ENCODE assay signal across 22 mouse cellular contexts in genomic region chr7:72627369-72627768, GRCm38 (mm10).
DNase-seq lines count a peak whose midpoint lies in the region; ATAC-seq and TF ChIP-seq lines count a peak whose summit lies in the region.
"Had no signal": no experiment of that assay in that cellular context is flagged by ENCODE, and none has a peak within 500 bp of the region (broad histone marks: within the 10 kb centered on the region; RNA-seq: fewer than 3 reads in every experiment).

No protein-coding gene starts in this region.

- no peak overlapping the region for H3K4me3 ChIP-seq in hindbrain, embryonic 12.5 days
- no peak overlapping the region for H3K4me3 ChIP-seq in hindbrain, embryonic 10.5 days
- H3K4me3 ChIP-seq in midbrain, embryonic 15.5 days = no peak overlapping the region
- H3K4me3 ChIP-seq in midbrain, embryonic 10.5 days = no peak overlapping the region
- no peak overlapping the region for H3K4me3 ChIP-seq in forebrain, embryonic 15.5 days
- H3K4me3 ChIP-seq in myocyte = no peak overlapping the region
- H3K4me3 ChIP-seq: embryonic facial prominence, embryonic 15.5 days; gastrocnemius, adult 2 months; heart, embryonic 12.5 days; stomach, embryonic 15.5 days had no signal

- DNase-seq in hindbrain, embryonic 10.5 days (ENCODE audit: low spot score) = no peak
- no peak for DNase-seq in midbrain, embryonic 10.5 days (ENCODE audit: low spot score)
- DNase-seq in adrenal gland, postnatal 25 days = no peak
- DNase-seq in frontal cortex, postnatal 10 days (ENCODE audit: low spot score in 2 of 2) = no peak
- DNase-seq: adrenal gland, postnatal 14 days; cerebellum, adult 18-20 months; gastrocnemius, adult 2 months; heart, adult 11 months; heart, postnatal 14 days; kidney, adult 11 months; liver; retina, postnatal 1 day; thymus, adult 18-20 months; thymus, postnatal 4 days had no signal

- no peak overlapping the region for H3K9ac ChIP-seq in hindbrain, embryonic 12.5 days
- H3K9ac ChIP-seq in midbrain, embryonic 15.5 days = no peak overlapping the region
- H3K9ac ChIP-seq in forebrain, embryonic 15.5 days (replicated peaks) = no peak overlapping the region
- H3K9ac ChIP-seq: embryonic facial prominence, embryonic 15.5 days; heart, embryonic 12.5 days; stomach, embryonic 15.5 days had no signal

- H3K27me3 ChIP-seq in hindbrain, embryonic 12.5 days = no peaks in the 10 kb centered on the region
- no peaks in the 10 kb centered on the region for H3K27me3 ChIP-seq in hindbrain, embryonic 10.5 days (ENCODE audit: insufficient read depth, poor library complexity, severe bottlenecking)
- H3K27me3 ChIP-seq in midbrain, embryonic 15.5 days (replicated peaks) = no peaks in the 10 kb centered on the region
- no peaks in the 10 kb centered on the region for H3K27me3 ChIP-seq in midbrain, embryonic 10.5 days (ENCODE audit: low read depth, poor library complexity, severe bottlenecking)
- H3K27me3 ChIP-seq in forebrain, embryonic 15.5 days = no peaks in the 10 kb centered on the region
- no peaks in the 10 kb centered on the region for H3K27me3 ChIP-seq in myocyte (ENCODE audit: control insufficient read depth, insufficient read depth, insufficient read length)
- H3K27me3 ChIP-seq: embryonic facial prominence, embryonic 15.5 days; heart, embryonic 12.5 days; stomach, embryonic 15.5 days had no signal

- TF ChIP-seq POLR2A in myocyte (IDR thresholded peaks at IDR 0.05; ENCODE audit: insufficient read length, low read depth) = no peak

- 0 out of 2 replicates have a peak overlapping the region, but pooled peaks have one; percentile 12 for H3K27ac ChIP-seq in hindbrain, embryonic 12.5 days
- no peak overlapping the region for H3K27ac ChIP-seq in hindbrain, embryonic 10.5 days
- H3K27ac ChIP-seq in midbrain, embryonic 15.5 days = peak overlapping the region; percentile 11; the same call in 1 of the 2 replicates
- no peak overlapping the region for H3K27ac ChIP-seq in midbrain, embryonic 10.5 days (replicated peaks)
- peak overlapping the region; percentile 53 for H3K27ac ChIP-seq in forebrain, embryonic 15.5 days (replicated peaks)
- H3K27ac ChIP-seq: embryonic facial prominence, embryonic 15.5 days; gastrocnemius, adult 2 months; stomach, embryonic 15.5 days had no signal

- no peak overlapping the region for H3ac ChIP-seq in myocyte (ENCODE audit: control insufficient read depth, insufficient read length)

- no peaks in the 10 kb centered on the region for H3K36me3 ChIP-seq in hindbrain, embryonic 12.5 days
- no peaks in the 10 kb centered on the region for H3K36me3 ChIP-seq in hindbrain, embryonic 10.5 days
- no peaks in the 10 kb centered on the region for H3K36me3 ChIP-seq in midbrain, embryonic 15.5 days (replicated peaks)
- H3K36me3 ChIP-seq in midbrain, embryonic 10.5 days = no peaks in the 10 kb centered on the region
- H3K36me3 ChIP-seq in forebrain, embryonic 15.5 days = no peaks in the 10 kb centered on the region
- H3K36me3 ChIP-seq in myocyte (ENCODE audit: control insufficient read depth, insufficient read depth) = no peaks in the 10 kb centered on the region
- H3K36me3 ChIP-seq: embryonic facial prominence, embryonic 15.5 days; heart, embryonic 12.5 days; stomach, embryonic 15.5 days had no signal

- 48% methylated on average over 4 of the region's 4 CpGs for WGBS in hindbrain, embryonic 12.5 days
- WGBS in hindbrain, embryonic 10.5 days = 69% methylated on average over 4 of the region's 4 CpGs
- WGBS in midbrain, embryonic 15.5 days = 33% methylated on average over 4 of the region's 4 CpGs
- WGBS in midbrain, embryonic 10.5 days = 67% methylated on average over 4 of the region's 4 CpGs
- WGBS in forebrain, embryonic 15.5 days = 11% methylated on average over 4 of the region's 4 CpGs

- no peak for ATAC-seq in hindbrain, embryonic 12.5 days (ENCODE audit: low FRiP score)
- ATAC-seq in midbrain, embryonic 15.5 days (replicated peaks) = no peak
- ATAC-seq in forebrain, embryonic 15.5 days (replicated peaks) = peak; percentile 55; the same call in 1 of the 2 replicates
- ATAC-seq: lung, postnatal 0 days had no signal

- H3K9me3 ChIP-seq in hindbrain, embryonic 12.5 days (replicated peaks) = no peaks in the 10 kb centered on the region
- H3K9me3 ChIP-seq in hindbrain, embryonic 10.5 days = no peaks in the 10 kb centered on the region
- H3K9me3 ChIP-seq in midbrain, embryonic 15.5 days = no peaks in the 10 kb centered on the region
- 0 out of 2 replicates have a peak, but pooled peaks cover 4% of the 10 kb centered on the region for H3K9me3 ChIP-seq in midbrain, embryonic 10.5 days (replicated peaks)
- H3K9me3 ChIP-seq in forebrain, embryonic 15.5 days = no peaks in the 10 kb centered on the region
- H3K9me3 ChIP-seq: embryonic facial prominence, embryonic 15.5 days; heart, embryonic 12.5 days; stomach, embryonic 15.5 days had no signal

- no peaks in the 10 kb centered on the region for H3K79me2 ChIP-seq in myocyte (ENCODE audit: control insufficient read depth, insufficient read depth)

- no peaks in the 10 kb centered on the region for H3K4me1 ChIP-seq in hindbrain, embryonic 12.5 days
- H3K4me1 ChIP-seq in hindbrain, embryonic 10.5 days (replicated peaks) = 0 out of 2 replicates have a peak, but pooled peaks cover 5% of the 10 kb centered on the region
- H3K4me1 ChIP-seq in midbrain, embryonic 15.5 days = peaks cover 7% of the 10 kb centered on the region
- peaks cover 4% of the 10 kb centered on the region for H3K4me1 ChIP-seq in midbrain, embryonic 10.5 days
- peaks cover 8% of the 10 kb centered on the region for H3K4me1 ChIP-seq in forebrain, embryonic 15.5 days
- H3K4me1 ChIP-seq: embryonic facial prominence, embryonic 15.5 days; heart, embryonic 12.5 days; stomach, embryonic 15.5 days had no signal

- no peak overlapping the region for H3K4me2 ChIP-seq in hindbrain, embryonic 12.5 days (replicated peaks)
- no peak overlapping the region for H3K4me2 ChIP-seq in midbrain, embryonic 15.5 days
- H3K4me2 ChIP-seq in forebrain, embryonic 15.5 days (replicated peaks) = no peak overlapping the region
- H3K4me2 ChIP-seq in myocyte (ENCODE audit: low read depth) = peak overlapping the region; percentile 36
- H3K4me2 ChIP-seq: embryonic facial prominence, embryonic 15.5 days; heart, embryonic 12.5 days; stomach, embryonic 15.5 days had no signal

TF ChIP-seq in myocyte, 11 proteins besides CTCF, POLR2A, EP300 and RAD21:
- no peak for TF ChIP-seq REST (IDR thresholded peaks at IDR 0.05; ENCODE audit: insufficient read depth, insufficient read length)
- TF ChIP-seq MAX (IDR thresholded peaks at IDR 0.05; ENCODE audit: low read depth) = no peak
- TF ChIP-seq POLR2AphosphoS2 (IDR thresholded peaks at IDR 0.05; ENCODE audit: insufficient read length, low read depth) = no peak
- TF ChIP-seq MYOG (IDR thresholded peaks at IDR 0.05; ENCODE audit: control insufficient read depth in 1 of 3, insufficient read depth in 1 of 3, insufficient read length in 2 of 3, low read depth in 2 of 3) = no peak
- TF ChIP-seq USF1 (IDR thresholded peaks at IDR 0.05; ENCODE audit: low read depth) = no peak
- no peak for TF ChIP-seq E2F4 (IDR thresholded peaks at IDR 0.05; ENCODE audit: insufficient read depth)
- no peak for TF ChIP-seq TCF12 (IDR thresholded peaks at IDR 0.05; ENCODE audit: insufficient read depth, poor library complexity, severe bottlenecking)
- no peak for TF ChIP-seq MYOD1 (IDR thresholded peaks at IDR 0.05; ENCODE audit: control insufficient read depth in 1 of 3, insufficient read length in 2 of 3, low read depth in 2 of 3)
TF ChIP-seq in myocyte: peak in this region for 0.

Comparison
In these comparisons a context has a peak if more than half of its experiments do, and no peak if none do; other contexts are left out.
1. H3K27ac ChIP-seq: peak in hindbrain, embryonic 12.5 days (single experiment), midbrain, embryonic 15.5 days (single experiment) and forebrain, embryonic 15.5 days (single experiment); none in hindbrain, embryonic 10.5 days (single experiment) and midbrain, embryonic 10.5 days (single experiment).